ENCODE assay signal across 8 mouse cellular contexts in the genomic region with DNA sequence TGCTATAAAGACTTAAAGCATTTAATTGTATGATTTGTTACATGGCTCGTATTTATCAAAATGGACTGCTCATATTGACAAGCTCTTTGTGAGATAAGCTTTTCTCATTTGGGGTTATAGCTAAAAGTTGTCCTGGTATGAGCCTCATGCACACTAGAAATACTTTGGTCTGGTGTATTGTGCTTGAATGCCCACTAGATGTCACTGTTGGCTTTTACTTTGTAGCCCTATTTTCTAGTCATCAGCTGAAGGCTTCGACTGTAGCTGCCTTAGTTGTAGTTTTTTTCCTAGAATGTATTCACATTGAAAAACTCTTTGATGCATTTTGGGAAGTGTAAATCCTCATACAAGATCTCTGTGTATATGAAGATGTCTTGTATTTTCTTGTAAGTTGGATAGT. TPM values are rescaled to one million over a fixed set of nuclear protein-coding genes. Genes with fewer than 3 reads are reported as not detected.
DNase-seq lines count a peak whose midpoint lies in the region; ATAC-seq and TF ChIP-seq lines count a peak whose summit lies in the region.

No protein-coding gene starts in this region.

- H3K27ac ChIP-seq in hindbrain, postnatal 0 days, result no peak overlapping the region

- WGBS in hindbrain, postnatal 0 days, result 11% methylated on average over 2 of the region's 2 CpGs

- no peak overlapping the region for H3K9ac ChIP-seq in hindbrain, postnatal 0 days (replicated peaks; ENCODE audit: low read length)

- no peaks in the 10 kb centered on the region for H3K27me3 ChIP-seq in hindbrain, postnatal 0 days (ENCODE audit: insufficient read depth, low read length)

- no peak overlapping the region for H3K4me2 ChIP-seq in hindbrain, postnatal 0 days (ENCODE audit: low read depth, low read length)

- no peak overlapping the region for H3K4me3 ChIP-seq in hindbrain, postnatal 0 days (ENCODE audit: low read length)

- peaks cover 4% of the 10 kb centered on the region; the same call in 1 of the 2 replicates for H3K36me3 ChIP-seq in hindbrain, postnatal 0 days (ENCODE audit: insufficient read depth, low read length)

- H3K4me1 ChIP-seq in hindbrain, postnatal 0 days (ENCODE audit: insufficient read depth, low read length), result no peaks in the 10 kb centered on the region

- peak; percentile 85 for TF ChIP-seq CTCF in hindbrain, postnatal 0 days (IDR thresholded peaks at IDR 0.05; ENCODE audit: low read depth)

- peak; percentile 29 to 45 for DNase-seq in heart, adult 18-20 months
- DNase-seq in heart, adult 11 months, result no peak
- peak; percentile 58 for DNase-seq in thymus, postnatal 0 days (ENCODE audit: low spot score)
- no peak for DNase-seq in thymus, adult 18-20 months
- DNase-seq in cerebellum, postnatal 10 days, result peak; percentile 52 to 73
- peak; percentile 82 for DNase-seq in hindbrain, postnatal 0 days (ENCODE audit: low spot score)
- DNase-seq in lung, postnatal 36 days, result peak; percentile 65
- no peak for DNase-seq in urinary bladder, postnatal 10 days (ENCODE audit: low spot score)

- H3K9me3 ChIP-seq in hindbrain, postnatal 0 days (ENCODE audit: low read length), result no peaks in the 10 kb centered on the region

- peak; percentile 80 for ATAC-seq in hindbrain, postnatal 0 days

RNA-seq across cellular contexts. Expression of a gene that starts 22.7 kb away (rescaled TPM):
- total RNA-seq in heart, adult 18-20 months (2021), result 1 to 10 TPM; 4.4 to 5.5 TPM
- 40.1 and 40.7 TPM in 2 replicates for polyA plus RNA-seq in thymus, postnatal 0 days (2015; fragmentation: Nextera tagmentation; extraction: Ambion mirVana)
- 4.6 and 5.4 TPM in 2 replicates for total RNA-seq in hindbrain, postnatal 0 days (2014; rRNA removed)
- 40.7 and 43.3 TPM in 2 replicates for polyA plus RNA-seq in hindbrain, postnatal 0 days (2015; fragmentation: Nextera tagmentation; extraction: Ambion mirVana)

RNA-seq across cellular contexts. Expression of a gene that starts 22.8 kb away (rescaled TPM):
- total RNA-seq in heart, adult 18-20 months (2021), result 10 to 100 TPM; 43.5 to 43.6 TPM
- 68.8 and 80.2 TPM in 2 replicates for polyA plus RNA-seq in thymus, postnatal 0 days (2015; fragmentation: Nextera tagmentation; extraction: Ambion mirVana)
- total RNA-seq in hindbrain, postnatal 0 days (2014; rRNA removed), result 78.5 and 83.5 TPM in 2 replicates
- 61.3 and 61.5 TPM in 2 replicates for polyA plus RNA-seq in hindbrain, postnatal 0 days (2015; fragmentation: Nextera tagmentation; extraction: Ambion mirVana)

Comparison
In these comparisons a context has a peak if more than half of its experiments do, and no peak if none do; other contexts are left out.
1. DNase-seq: peak in heart, adult 18-20 months (2 of 2), thymus, postnatal 0 days (single experiment), cerebellum, postnatal 10 days (2 of 2), hindbrain, postnatal 0 days (single experiment) and lung, postnatal 36 days (single experiment); none in heart, adult 11 months (single experiment), thymus, adult 18-20 months (0 of 2) and urinary bladder, postnatal 10 days (single experiment).